Mouse (Mus musculus): Measurements from ENCODE around the gene Cd81.
A peak's percentile ranks its signal among the peaks of the same experiment; 100 is the strongest.

- no peak for TF ChIP-seq POLR2A (IDR thresholded peaks at IDR 0.05; ENCODE audit: borderline replicate concordance, low read depth, low read length)
- TF ChIP-seq CTCF (IDR thresholded peaks at IDR 0.05; ENCODE audit: low read depth, low read length): peak; percentile 59; the same call in 1 of the 2 replicates
Observed at GRCm38 (mm10) chr7:143007599-143008369, 44.8 kb upstream of the Cd81 start.
